Mouse (Mus musculus): ENCODE results near the gene Abcc4. TPM values are rescaled to one million over a fixed set of nuclear protein-coding genes. Genes with fewer than 3 reads are reported as not detected.
A peak's percentile ranks its signal among the peaks of the same experiment; 100 is the strongest.

Gene Abcc4
- total and polyA plus RNA-seq, 3 experiments = 5.7 to 9.8 (median 9.1) TPM

- no peaks in the 10 kb centered on the region for H3K79me2 ChIP-seq (replicated peaks; ENCODE audit: control insufficient read depth, insufficient read depth, low read length)
- DNase-seq = no peak
- no peaks in the 10 kb centered on the region for H3K4me1 ChIP-seq (ENCODE audit: control insufficient read depth, insufficient read depth, low read length)
- intact Hi-C loops (cut with DNase I) = no loop called here
- 58% methylated on average over 9 of the region's 9 CpGs for WGBS
- no peaks in the 10 kb centered on the region for H3K36me3 ChIP-seq (ENCODE audit: control insufficient read depth, insufficient read depth, low read length)
- H3K4me3 ChIP-seq = no peak overlapping the region
- TF ChIP-seq CTCF (IDR thresholded peaks at IDR 0.05) (no peak), POLR2A (IDR thresholded peaks at IDR 0.05; ENCODE audit: insufficient read depth, low read depth, low read length) (no peak), EP300 (IDR thresholded peaks at IDR 0.05; ENCODE audit: insufficient read depth, low read depth, low read length) (no peak)
- H3K27me3 ChIP-seq (ENCODE audit: control insufficient read depth, insufficient read depth, low read length) = no peaks in the 10 kb centered on the region
- no peak overlapping the region for H3K27ac ChIP-seq
- H3K9ac ChIP-seq (ENCODE audit: low read depth, low read length) = no peak overlapping the region
Observed at GRCm38 (mm10) chr14:118572688-118573245, 133.3 kb downstream of the Abcc4 start.

- Histone ChIP-seq H3K27ac (no peak overlapping the region), H3K27me3 (ENCODE audit: control insufficient read depth, insufficient read depth, low read length) (no peaks in the 10 kb centered on the region), H3K79me2 (replicated peaks; ENCODE audit: control insufficient read depth, insufficient read depth, low read length) (no peaks in the 10 kb centered on the region), H3K4me1 (ENCODE audit: control insufficient read depth, insufficient read depth, low read length) (no peaks in the 10 kb centered on the region), H3K9ac (ENCODE audit: low read depth, low read length) (no peak overlapping the region), H3K36me3 (ENCODE audit: control insufficient read depth, insufficient read depth, low read length) (no peaks in the 10 kb centered on the region), H3K4me3 (no peak overlapping the region)
- 88% methylated on average over 13 of the region's 13 CpGs for WGBS
- DNase-seq = no peak
- intact Hi-C loops (cut with DNase I) = no loop called here
- no peak for TF ChIP-seq POLR2A (IDR thresholded peaks at IDR 0.05; ENCODE audit: insufficient read depth, low read depth, low read length)
- TF ChIP-seq EP300 (IDR thresholded peaks at IDR 0.05; ENCODE audit: insufficient read depth, low read depth, low read length) = no peak
- TF ChIP-seq CTCF (IDR thresholded peaks at IDR 0.05) = no peak
Observed at GRCm38 (mm10) chr14:118569586-118569985, 136.4 kb downstream of the Abcc4 start.

GRCm38 (mm10) chr14:118568116-118568673, 137.8 kb downstream of the Abcc4 start:
- intact Hi-C loops (cut with DNase I) = no loop called here
- 79% methylated on average over 17 of the region's 17 CpGs for WGBS

GRCm38 (mm10) chr14:118566809-118567208, 139.2 kb downstream of the Abcc4 start:
- no peak for TF ChIP-seq CTCF (IDR thresholded peaks at IDR 0.05)
- TF ChIP-seq EP300 (IDR thresholded peaks at IDR 0.05; ENCODE audit: insufficient read depth, low read depth, low read length) = no peak
- no peak for TF ChIP-seq POLR2A (IDR thresholded peaks at IDR 0.05; ENCODE audit: insufficient read depth, low read depth, low read length)
- H3K79me2 ChIP-seq (replicated peaks; ENCODE audit: control insufficient read depth, insufficient read depth, low read length) = no peaks in the 10 kb centered on the region
- no peaks in the 10 kb centered on the region for H3K27me3 ChIP-seq (ENCODE audit: control insufficient read depth, insufficient read depth, low read length)
- H3K9ac ChIP-seq (ENCODE audit: low read depth, low read length) = no peak overlapping the region
- no peaks in the 10 kb centered on the region for H3K4me1 ChIP-seq (ENCODE audit: control insufficient read depth, insufficient read depth, low read length)
- H3K4me3 ChIP-seq = no peak overlapping the region
- 78% methylated on average over 5 of the region's 5 CpGs for WGBS
- DNase-seq = no peak
- no peaks in the 10 kb centered on the region for H3K36me3 ChIP-seq (ENCODE audit: control insufficient read depth, insufficient read depth, low read length)
- H3K27ac ChIP-seq = no peak overlapping the region
- intact Hi-C loops (cut with DNase I) = no loop called here

More at GRCm38 (mm10) chr14:118568116-118568673, 137.8 kb downstream of the Abcc4 start:
- no peaks in the 10 kb centered on the region for H3K79me2 ChIP-seq (replicated peaks; ENCODE audit: control insufficient read depth, insufficient read depth, low read length)
- no peak overlapping the region for H3K27ac ChIP-seq
- DNase-seq = no peak
- TF ChIP-seq POLR2A (IDR thresholded peaks at IDR 0.05; ENCODE audit: insufficient read depth, low read depth, low read length) = no peak
- no peak for TF ChIP-seq EP300 (IDR thresholded peaks at IDR 0.05; ENCODE audit: insufficient read depth, low read depth, low read length)
- no peak for TF ChIP-seq CTCF (IDR thresholded peaks at IDR 0.05)
- no peaks in the 10 kb centered on the region for H3K27me3 ChIP-seq (ENCODE audit: control insufficient read depth, insufficient read depth, low read length)
- H3K9ac ChIP-seq (ENCODE audit: low read depth, low read length) = no peak overlapping the region
- no peak overlapping the region for H3K4me3 ChIP-seq
- no peaks in the 10 kb centered on the region for H3K36me3 ChIP-seq (ENCODE audit: control insufficient read depth, insufficient read depth, low read length)
- H3K4me1 ChIP-seq (ENCODE audit: control insufficient read depth, insufficient read depth, low read length) = no peaks in the 10 kb centered on the region

- Histone ChIP-seq H3K4me1 (ENCODE audit: control insufficient read depth, insufficient read depth, low read length) (no peaks in the 10 kb centered on the region), H3K9ac (ENCODE audit: low read depth, low read length) (no peak overlapping the region), H3K4me3 (no peak overlapping the region), H3K79me2 (replicated peaks; ENCODE audit: control insufficient read depth, insufficient read depth, low read length) (no peaks in the 10 kb centered on the region), H3K36me3 (ENCODE audit: control insufficient read depth, insufficient read depth, low read length) (no peaks in the 10 kb centered on the region), H3K27ac (0 out of 2 replicates have a peak overlapping the region, but pooled peaks have one; percentile 13), H3K27me3 (ENCODE audit: control insufficient read depth, insufficient read depth, low read length) (no peaks in the 10 kb centered on the region)
- 46% methylated on average over 12 of the region's 12 CpGs for WGBS
- intact Hi-C loops (cut with DNase I) = no loop called here
- no peak for DNase-seq
- TF ChIP-seq CTCF (IDR thresholded peaks at IDR 0.05) (no peak), POLR2A (IDR thresholded peaks at IDR 0.05; ENCODE audit: insufficient read depth, low read depth, low read length) (no peak), EP300 (IDR thresholded peaks at IDR 0.05; ENCODE audit: insufficient read depth, low read depth, low read length) (no peak)
Observed at GRCm38 (mm10) chr14:118566214-118566688, 139.8 kb downstream of the Abcc4 start.

GRCm38 (mm10) chr14:118565696-118566095, 140.3 kb downstream of the Abcc4 start:
- no peaks in the 10 kb centered on the region for H3K36me3 ChIP-seq (ENCODE audit: control insufficient read depth, insufficient read depth, low read length)
- intact Hi-C loops (cut with DNase I) = no loop called here
- H3K79me2 ChIP-seq (replicated peaks; ENCODE audit: control insufficient read depth, insufficient read depth, low read length) = no peaks in the 10 kb centered on the region
- H3K27me3 ChIP-seq (ENCODE audit: control insufficient read depth, insufficient read depth, low read length) = no peaks in the 10 kb centered on the region
- no peak overlapping the region for H3K27ac ChIP-seq
- no peak for DNase-seq
- 92% methylated on average over 5 of the region's 5 CpGs for WGBS
- H3K4me1 ChIP-seq (ENCODE audit: control insufficient read depth, insufficient read depth, low read length) = no peaks in the 10 kb centered on the region
- H3K4me3 ChIP-seq = no peak overlapping the region
- no peak for TF ChIP-seq POLR2A (IDR thresholded peaks at IDR 0.05; ENCODE audit: insufficient read depth, low read depth, low read length)
- TF ChIP-seq EP300 (IDR thresholded peaks at IDR 0.05; ENCODE audit: insufficient read depth, low read depth, low read length) = no peak
- TF ChIP-seq CTCF (IDR thresholded peaks at IDR 0.05) = no peak
- H3K9ac ChIP-seq (ENCODE audit: low read depth, low read length) = no peak overlapping the region

All from heart, adult 2 months (tissue).